Mouse (Mus musculus): ENCODE measurements at regions not wholly inside any gene's neighbourhood (a gene's known extent, or its start where the extent isn't known, plus 50 kb on each side); places are given as distances from the start of the nearest gene placed in this dataset.

DNA sequence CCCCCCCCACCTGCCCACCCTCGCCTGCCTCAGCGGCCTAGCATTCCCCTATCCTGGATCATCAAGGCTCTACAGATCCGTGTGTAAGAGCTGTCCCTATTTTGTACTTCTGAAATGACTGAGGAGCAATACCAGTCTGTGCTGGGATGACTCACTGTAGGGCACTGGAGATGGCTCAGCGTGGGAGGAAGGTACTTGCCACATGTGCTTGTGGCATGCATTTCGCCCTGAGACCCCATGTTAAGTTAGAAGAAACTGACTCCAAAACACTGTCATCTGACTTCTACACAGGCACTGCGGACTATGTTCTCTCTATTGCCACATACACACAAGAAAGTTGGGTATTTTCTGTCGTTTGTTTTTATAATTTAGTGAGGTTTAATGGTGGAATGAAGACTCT lies 574.9 kb downstream of the Adgrl2 start:
- Histone ChIP-seq H3K27ac (ENCODE audit: insufficient read depth, low read length) (no peak overlapping the region), H3K27me3 (ENCODE audit: control insufficient read depth, insufficient read depth, low read length, poor library complexity, severe bottlenecking) (no peaks in the 10 kb centered on the region), H3K9me3 (replicated peaks; ENCODE audit: control insufficient read depth, insufficient read depth, low read length, poor library complexity, severe bottlenecking) (no peaks in the 10 kb centered on the region), H3K9ac (ENCODE audit: low read depth, poor library complexity, severe bottlenecking) (no peak overlapping the region), H3K4me1 (ENCODE audit: control insufficient read depth, insufficient read depth, low read length) (no peaks in the 10 kb centered on the region), H3K36me3 (ENCODE audit: control insufficient read depth, insufficient read depth, low read length, poor library complexity, severe bottlenecking) (no peaks in the 10 kb centered on the region), H3K4me3 (ENCODE audit: low read depth, low read length) (no peak overlapping the region)
- TF ChIP-seq EP300 (IDR thresholded peaks at IDR 0.05; ENCODE audit: insufficient read depth, low read depth, low read length) (no peak), CTCF (IDR thresholded peaks at IDR 0.05; ENCODE audit: low read depth, low read length) (no peak), POLR2A (IDR thresholded peaks at IDR 0.05; ENCODE audit: insufficient read depth, low read length) (no peak)

DNA sequence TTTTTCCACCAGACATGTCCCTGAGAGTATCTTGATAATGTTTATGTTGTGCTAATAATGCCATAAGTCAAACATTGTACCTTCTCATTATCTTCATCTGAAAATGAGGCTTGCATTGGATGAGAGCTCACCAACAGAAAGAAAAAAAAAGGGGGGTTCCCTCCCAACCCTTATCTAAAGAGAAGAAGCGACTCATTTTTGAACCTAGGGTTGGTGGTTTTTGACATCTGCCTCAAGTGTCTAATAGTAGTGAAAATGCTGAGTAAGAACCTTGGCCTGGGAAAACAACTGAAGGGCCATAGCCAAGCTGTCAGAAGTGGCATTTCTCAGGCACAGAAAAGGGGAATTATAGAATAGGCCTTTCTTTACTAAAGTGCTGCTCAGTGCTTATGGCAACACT lies 577.3 kb downstream of the Adgrl2 start:
- Histone ChIP-seq H3K9me3 (replicated peaks; ENCODE audit: control insufficient read depth, insufficient read depth, low read length, poor library complexity, severe bottlenecking) (no peaks in the 10 kb centered on the region), H3K27ac (ENCODE audit: insufficient read depth, low read length) (no peak overlapping the region), H3K36me3 (ENCODE audit: control insufficient read depth, insufficient read depth, low read length, poor library complexity, severe bottlenecking) (no peaks in the 10 kb centered on the region), H3K27me3 (ENCODE audit: control insufficient read depth, insufficient read depth, low read length, poor library complexity, severe bottlenecking) (no peaks in the 10 kb centered on the region), H3K4me1 (ENCODE audit: control insufficient read depth, insufficient read depth, low read length) (no peaks in the 10 kb centered on the region), H3K9ac (ENCODE audit: low read depth, poor library complexity, severe bottlenecking) (no peak overlapping the region), H3K4me3 (ENCODE audit: low read depth, low read length) (no peak overlapping the region)
- TF ChIP-seq CTCF (IDR thresholded peaks at IDR 0.05; ENCODE audit: low read depth, low read length): no peak
- no peak for TF ChIP-seq POLR2A (IDR thresholded peaks at IDR 0.05; ENCODE audit: insufficient read depth, low read length)
- no peak for TF ChIP-seq EP300 (IDR thresholded peaks at IDR 0.05; ENCODE audit: insufficient read depth, low read depth, low read length)

DNA sequence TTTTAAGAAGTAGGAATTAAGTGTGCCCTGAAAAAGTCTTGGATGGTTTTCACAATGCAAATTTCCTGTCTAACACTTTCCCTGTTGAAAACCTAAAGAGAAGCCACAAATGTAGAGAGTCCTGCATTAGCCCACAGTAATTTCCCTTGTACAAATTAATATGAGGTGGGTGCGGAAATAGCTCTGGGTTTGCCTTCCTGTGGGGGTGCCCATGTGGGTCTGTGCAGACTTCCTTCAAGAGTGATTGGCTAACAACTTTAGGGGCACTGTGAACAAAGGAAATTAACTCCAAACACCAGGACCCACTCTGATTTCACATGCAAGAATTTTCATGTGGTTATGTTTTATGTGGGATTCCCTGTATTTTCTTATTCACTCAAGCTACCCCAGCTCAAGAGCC lies 578.2 kb downstream of the Adgrl2 start:
- Histone ChIP-seq H3K27ac (ENCODE audit: insufficient read depth, low read length) (no peak overlapping the region), H3K4me1 (ENCODE audit: control insufficient read depth, insufficient read depth, low read length) (no peaks in the 10 kb centered on the region), H3K36me3 (ENCODE audit: control insufficient read depth, insufficient read depth, low read length, poor library complexity, severe bottlenecking) (no peaks in the 10 kb centered on the region), H3K4me3 (ENCODE audit: low read depth, low read length) (no peak overlapping the region), H3K9ac (ENCODE audit: low read depth, poor library complexity, severe bottlenecking) (no peak overlapping the region), H3K27me3 (ENCODE audit: control insufficient read depth, insufficient read depth, low read length, poor library complexity, severe bottlenecking) (no peaks in the 10 kb centered on the region), H3K9me3 (replicated peaks; ENCODE audit: control insufficient read depth, insufficient read depth, low read length, poor library complexity, severe bottlenecking) (no peaks in the 10 kb centered on the region)
- TF ChIP-seq EP300 (IDR thresholded peaks at IDR 0.05; ENCODE audit: insufficient read depth, low read depth, low read length): no peak

DNA sequence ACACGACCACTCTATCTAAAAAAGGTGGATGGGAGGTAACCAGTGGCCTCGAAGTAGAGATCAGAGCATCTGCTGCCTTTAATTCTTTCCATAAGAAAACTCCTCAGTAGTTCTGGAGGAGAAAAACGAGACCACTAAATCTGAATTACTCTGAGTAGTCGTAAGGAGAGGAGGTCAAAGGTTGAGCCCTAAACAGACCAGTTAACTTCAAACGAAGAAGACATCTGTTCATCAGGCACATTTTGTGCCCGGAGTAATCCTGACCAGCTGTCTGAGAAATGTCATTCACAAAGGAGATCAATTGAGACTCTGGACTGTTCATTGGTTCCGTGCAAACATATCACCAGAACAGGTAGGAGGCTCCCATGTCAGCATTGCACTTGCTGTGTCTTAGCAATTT lies 592.0 kb downstream of the Adgrl2 start:
- H3K9ac ChIP-seq (ENCODE audit: low read depth, poor library complexity, severe bottlenecking): no peak overlapping the region
- H3K36me3 ChIP-seq (ENCODE audit: control insufficient read depth, insufficient read depth, low read length, poor library complexity, severe bottlenecking): no peaks in the 10 kb centered on the region
- no peak overlapping the region for H3K4me3 ChIP-seq (ENCODE audit: low read depth, low read length)
- H3K27ac ChIP-seq (ENCODE audit: insufficient read depth, low read length): no peak overlapping the region
- no peaks in the 10 kb centered on the region for H3K4me1 ChIP-seq (ENCODE audit: control insufficient read depth, insufficient read depth, low read length)
- no peaks in the 10 kb centered on the region for H3K27me3 ChIP-seq (ENCODE audit: control insufficient read depth, insufficient read depth, low read length, poor library complexity, severe bottlenecking)
- no peaks in the 10 kb centered on the region for H3K9me3 ChIP-seq (replicated peaks; ENCODE audit: control insufficient read depth, insufficient read depth, low read length, poor library complexity, severe bottlenecking)
- TF ChIP-seq EP300 (IDR thresholded peaks at IDR 0.05; ENCODE audit: insufficient read depth, low read depth, low read length): no peak
- TF ChIP-seq POLR2A (IDR thresholded peaks at IDR 0.05; ENCODE audit: insufficient read depth, low read length): no peak

GRCm38 (mm10) chr3:148387550-148387949 lies 602.8 kb downstream of the Adgrl2 start:
- Histone ChIP-seq H3K27me3 (ENCODE audit: control insufficient read depth, insufficient read depth, low read length, poor library complexity, severe bottlenecking) (no peaks in the 10 kb centered on the region), H3K9ac (ENCODE audit: low read depth, poor library complexity, severe bottlenecking) (no peak overlapping the region), H3K4me3 (ENCODE audit: low read depth, low read length) (no peak overlapping the region), H3K9me3 (replicated peaks; ENCODE audit: control insufficient read depth, insufficient read depth, low read length, poor library complexity, severe bottlenecking) (no peaks in the 10 kb centered on the region), H3K27ac (ENCODE audit: insufficient read depth, low read length) (no peak overlapping the region), H3K36me3 (ENCODE audit: control insufficient read depth, insufficient read depth, low read length, poor library complexity, severe bottlenecking) (no peaks in the 10 kb centered on the region), H3K4me1 (ENCODE audit: control insufficient read depth, insufficient read depth, low read length) (no peaks in the 10 kb centered on the region)
- no peak for TF ChIP-seq CTCF (IDR thresholded peaks at IDR 0.05; ENCODE audit: low read depth, low read length)
- no peak for TF ChIP-seq EP300 (IDR thresholded peaks at IDR 0.05; ENCODE audit: insufficient read depth, low read depth, low read length)
- TF ChIP-seq POLR2A (IDR thresholded peaks at IDR 0.05; ENCODE audit: insufficient read depth, low read length): no peak

DNA sequence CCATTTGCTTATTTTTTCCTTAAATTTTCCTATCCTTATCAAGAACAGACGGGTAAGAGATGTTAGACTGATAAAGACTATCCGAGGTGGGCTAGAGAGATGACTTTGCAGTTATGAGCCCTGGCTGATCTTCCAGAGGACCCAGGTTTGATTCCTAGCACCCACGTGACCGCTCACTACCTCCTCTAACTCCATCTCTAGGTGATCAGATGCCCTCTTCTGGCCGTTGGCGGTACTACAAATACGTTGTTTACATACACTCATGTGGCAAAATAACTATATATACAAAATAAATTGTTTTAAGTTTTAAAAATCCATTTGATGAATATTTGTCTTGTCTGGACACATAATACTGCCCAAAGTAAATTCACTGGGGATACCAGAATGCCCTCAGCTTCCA lies 604.6 kb downstream of the Adgrl2 start:
- Histone ChIP-seq H3K9ac (ENCODE audit: low read depth, poor library complexity, severe bottlenecking) (no peak overlapping the region), H3K9me3 (replicated peaks; ENCODE audit: control insufficient read depth, insufficient read depth, low read length, poor library complexity, severe bottlenecking) (no peaks in the 10 kb centered on the region), H3K27me3 (ENCODE audit: control insufficient read depth, insufficient read depth, low read length, poor library complexity, severe bottlenecking) (no peaks in the 10 kb centered on the region), H3K27ac (ENCODE audit: insufficient read depth, low read length) (no peak overlapping the region), H3K4me1 (ENCODE audit: control insufficient read depth, insufficient read depth, low read length) (no peaks in the 10 kb centered on the region), H3K4me3 (ENCODE audit: low read depth, low read length) (no peak overlapping the region), H3K36me3 (ENCODE audit: control insufficient read depth, insufficient read depth, low read length, poor library complexity, severe bottlenecking) (no peaks in the 10 kb centered on the region)
- peak; percentile 25 for TF ChIP-seq CTCF (IDR thresholded peaks at IDR 0.05; ENCODE audit: low read depth, low read length)
- TF ChIP-seq POLR2A (IDR thresholded peaks at IDR 0.05; ENCODE audit: insufficient read depth, low read length): no peak

Measured in ES-Bruce4 (cell line).